Mouse (Mus musculus): ENCODE measurements around the gene Pex6. TPM values are rescaled to one million over a fixed set of nuclear protein-coding genes. Genes with fewer than 3 reads are reported as not detected.

Pex6 gene
- polyA plus RNA-seq, 1 experiment from 2014 or later = 17.0 TPM

DNA sequence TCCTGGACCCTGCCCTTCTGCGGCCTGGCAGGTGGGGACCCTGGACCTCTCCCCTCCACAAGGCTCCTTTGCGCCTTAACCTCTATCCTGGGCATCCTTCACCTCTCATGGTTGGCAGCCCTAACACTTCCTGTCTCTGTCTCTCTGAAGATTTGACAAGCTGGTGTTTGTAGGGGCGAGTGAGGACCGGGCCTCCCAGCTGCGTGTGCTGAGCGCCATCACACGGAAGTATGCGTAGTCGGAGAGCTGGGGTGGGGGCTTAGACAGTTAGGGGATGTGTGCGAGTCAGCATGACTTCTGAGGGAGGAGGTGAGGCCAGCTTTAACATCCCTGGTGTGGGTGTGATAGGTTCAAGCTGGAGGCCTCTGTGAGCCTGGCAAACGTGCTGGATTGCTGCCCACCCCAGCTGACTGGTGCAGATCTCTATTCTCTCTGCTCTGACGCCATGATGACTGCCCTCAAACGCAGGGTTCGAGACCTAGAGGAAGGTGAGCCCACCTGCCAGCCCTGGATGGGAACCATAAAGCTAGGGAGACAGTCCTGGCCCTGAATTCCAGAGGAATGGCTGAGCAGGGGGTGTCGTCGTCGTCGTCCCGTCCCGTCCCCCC lies 13.3 kb downstream of the Pex6 start:
- no peak for ATAC-seq (ENCODE audit: insufficient number of reproducible peaks, low FRiP score)
- Histone ChIP-seq H3K4me1 (replicated peaks) (peaks cover 27% of the 10 kb centered on the region), H3K4me3 (no peak overlapping the region), H3K9ac (no peak overlapping the region), H3K9me3 (replicated peaks) (no peaks in the 10 kb centered on the region), H3K4me2 (0 out of 2 replicates have a peak overlapping the region, but pooled peaks have one; percentile 14), H3K36me3 (peaks cover 46% of the 10 kb centered on the region), H3K27me3 (replicated peaks) (peaks cover 19% of the 10 kb centered on the region), H3K27ac (ENCODE audit: poor library complexity, severe bottlenecking) (no peak overlapping the region)
- WGBS = 81% methylated on average over 19 of the region's 20 CpGs

DNA sequence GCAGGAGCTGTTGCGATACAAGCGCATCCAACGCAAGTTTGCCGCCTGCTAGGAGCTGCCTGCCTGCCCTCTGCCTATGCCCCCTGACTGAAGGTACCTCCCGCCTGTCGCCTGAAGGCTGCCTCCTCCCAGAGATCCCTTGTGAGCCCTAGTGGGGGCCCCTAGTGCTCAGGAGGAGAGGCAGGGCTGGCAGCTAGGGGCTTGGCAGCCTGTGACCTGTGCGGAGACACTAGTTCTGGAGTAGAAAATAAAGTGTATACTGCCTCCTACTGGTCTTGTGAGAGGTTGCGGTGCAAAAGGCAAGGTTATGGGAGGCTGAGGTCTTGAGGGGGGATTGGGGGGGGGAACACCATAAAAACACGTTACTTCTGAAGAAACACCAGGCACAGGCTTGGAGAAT lies 14.0 kb downstream of the Pex6 start:
- H3K9ac ChIP-seq = peak overlapping the region; percentile 42; the same call in 1 of the 2 replicates
- H3K27ac ChIP-seq (ENCODE audit: poor library complexity, severe bottlenecking) = no peak overlapping the region

DNA sequence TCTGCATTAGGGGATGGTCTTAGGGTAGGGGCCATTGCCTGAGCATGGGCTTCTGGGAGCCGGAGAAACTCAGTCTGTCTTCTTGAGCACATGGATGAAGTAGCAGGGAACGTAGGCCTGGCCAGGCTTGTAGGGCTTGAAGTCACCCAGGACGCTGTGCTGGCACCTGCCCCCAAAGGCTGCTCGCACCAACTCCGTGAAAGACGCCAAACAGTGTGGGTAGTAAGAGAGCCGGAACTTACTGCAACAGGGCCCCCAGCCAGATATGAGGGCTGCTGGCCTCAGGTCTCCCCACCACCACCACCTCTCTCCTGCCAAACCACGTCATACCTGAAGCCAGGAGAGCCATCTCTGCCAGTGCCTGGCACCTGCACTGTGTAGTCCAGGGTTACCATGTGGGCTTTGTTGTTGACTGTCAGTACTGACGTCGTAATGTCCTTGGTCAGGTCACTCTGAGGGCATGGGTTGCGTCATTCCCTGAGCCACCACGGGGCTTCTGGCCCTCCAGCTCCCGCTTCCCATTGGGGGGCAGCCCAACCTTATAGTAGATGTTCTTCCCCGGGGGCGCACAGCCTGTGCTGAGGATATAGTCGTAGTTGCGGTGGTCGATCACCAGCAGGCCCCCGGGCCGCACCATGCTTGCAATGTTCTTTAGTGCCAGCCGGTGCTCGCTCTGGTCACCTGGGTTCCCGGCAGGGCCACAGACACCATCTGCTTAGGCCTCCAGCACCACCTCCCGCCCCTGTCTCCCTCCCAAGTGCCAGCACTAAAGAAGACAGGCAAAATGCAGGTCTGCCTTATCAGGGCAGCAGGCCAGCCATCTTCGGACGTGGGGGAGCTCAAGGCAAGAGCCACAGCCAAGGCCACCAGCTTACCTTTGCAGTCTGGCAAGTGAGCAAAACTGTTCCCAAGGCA lies 14.7 kb downstream of the Pex6 start:
- H3K27ac ChIP-seq (ENCODE audit: poor library complexity, severe bottlenecking) = no peak overlapping the region
- H3K4me3 ChIP-seq = no peak overlapping the region
- no peaks in the 10 kb centered on the region for H3K9me3 ChIP-seq (replicated peaks)
- H3K4me2 ChIP-seq = no peak overlapping the region
- no peak for ATAC-seq (ENCODE audit: insufficient number of reproducible peaks, low FRiP score)
- peaks cover 27% of the 10 kb centered on the region for H3K4me1 ChIP-seq (replicated peaks)
- no peak overlapping the region for H3K9ac ChIP-seq
- H3K36me3 ChIP-seq = peaks cover 39% of the 10 kb centered on the region
- H3K27me3 ChIP-seq (replicated peaks) = peaks cover 27% of the 10 kb centered on the region
- WGBS = 84% methylated on average over 26 of the region's 26 CpGs

More for the DNA sequence above, 14.0 kb downstream of the Pex6 start:
- 0 out of 2 replicates have a peak overlapping the region, but pooled peaks have one; percentile 14 for H3K4me2 ChIP-seq
- ATAC-seq (ENCODE audit: insufficient number of reproducible peaks, low FRiP score) = no peak
- H3K27me3 ChIP-seq (replicated peaks) = peaks cover 26% of the 10 kb centered on the region
- H3K4me1 ChIP-seq (replicated peaks) = peaks cover 27% of the 10 kb centered on the region
- 49% methylated on average over 9 of the region's 9 CpGs for WGBS
- H3K36me3 ChIP-seq = peaks cover 45% of the 10 kb centered on the region
- no peaks in the 10 kb centered on the region for H3K9me3 ChIP-seq (replicated peaks)
- H3K4me3 ChIP-seq = no peak overlapping the region

DNA sequence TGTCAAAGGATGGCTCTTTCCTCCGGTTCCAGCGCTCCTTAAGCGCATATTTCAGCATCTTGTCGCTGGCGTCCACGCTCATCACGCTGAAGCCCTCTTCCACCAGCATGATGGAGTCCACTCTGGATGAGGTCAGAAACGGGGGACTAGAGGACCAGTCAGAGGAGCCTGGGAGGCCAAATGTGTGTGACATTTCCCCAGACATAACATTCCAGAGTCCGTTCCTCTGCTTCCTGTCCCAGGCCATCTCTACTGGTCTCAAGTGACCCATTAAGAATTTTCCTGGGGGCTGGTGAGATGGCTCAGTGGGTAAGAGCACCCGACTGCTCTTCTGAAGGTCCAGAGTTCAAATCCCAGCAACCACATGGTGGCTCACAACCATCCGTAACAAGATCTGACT lies 16.0 kb downstream of the Pex6 start:
- ATAC-seq (ENCODE audit: insufficient number of reproducible peaks, low FRiP score) = no peak
- H3K9ac ChIP-seq = no peak overlapping the region
- no peaks in the 10 kb centered on the region for H3K9me3 ChIP-seq (replicated peaks)
- peaks cover 27% of the 10 kb centered on the region for H3K4me1 ChIP-seq (replicated peaks)
- peaks cover 27% of the 10 kb centered on the region for H3K36me3 ChIP-seq
- H3K4me3 ChIP-seq = no peak overlapping the region
- WGBS = 87% methylated on average over 11 of the region's 11 CpGs
- no peak overlapping the region for H3K27ac ChIP-seq (ENCODE audit: poor library complexity, severe bottlenecking)
- H3K4me2 ChIP-seq = no peak overlapping the region
- peaks cover 27% of the 10 kb centered on the region for H3K27me3 ChIP-seq (replicated peaks)

DNA sequence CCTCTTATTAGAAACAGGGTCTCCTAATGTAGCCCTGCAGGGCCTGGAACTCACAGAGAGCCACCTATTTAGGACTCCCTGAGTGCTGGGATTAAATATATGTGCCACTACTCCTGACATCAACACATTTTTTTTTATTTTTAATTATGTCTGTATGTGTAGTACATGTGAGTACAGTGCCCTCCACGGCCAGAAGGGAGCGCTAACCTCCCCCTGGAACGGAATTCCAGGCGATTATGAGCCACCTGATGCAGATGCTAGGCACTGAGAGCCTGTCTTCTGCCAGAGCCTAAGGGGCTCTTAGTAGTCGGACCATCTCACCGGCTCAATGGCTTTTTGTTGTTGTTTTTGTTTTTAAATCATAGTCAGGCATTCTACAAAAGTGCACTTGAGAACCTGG lies 16.8 kb downstream of the Pex6 start:
- no peak overlapping the region for H3K4me2 ChIP-seq
- H3K36me3 ChIP-seq = peaks cover 22% of the 10 kb centered on the region
- H3K9ac ChIP-seq = no peak overlapping the region
- WGBS = 35% methylated on average over 6 of the region's 6 CpGs
- no peak overlapping the region for H3K27ac ChIP-seq (ENCODE audit: poor library complexity, severe bottlenecking)
- H3K4me1 ChIP-seq (replicated peaks) = peaks cover 27% of the 10 kb centered on the region
- ATAC-seq (ENCODE audit: insufficient number of reproducible peaks, low FRiP score) = no peak
- no peaks in the 10 kb centered on the region for H3K9me3 ChIP-seq (replicated peaks)
- peaks cover 27% of the 10 kb centered on the region for H3K27me3 ChIP-seq (replicated peaks)
- no peak overlapping the region for H3K4me3 ChIP-seq

DNA sequence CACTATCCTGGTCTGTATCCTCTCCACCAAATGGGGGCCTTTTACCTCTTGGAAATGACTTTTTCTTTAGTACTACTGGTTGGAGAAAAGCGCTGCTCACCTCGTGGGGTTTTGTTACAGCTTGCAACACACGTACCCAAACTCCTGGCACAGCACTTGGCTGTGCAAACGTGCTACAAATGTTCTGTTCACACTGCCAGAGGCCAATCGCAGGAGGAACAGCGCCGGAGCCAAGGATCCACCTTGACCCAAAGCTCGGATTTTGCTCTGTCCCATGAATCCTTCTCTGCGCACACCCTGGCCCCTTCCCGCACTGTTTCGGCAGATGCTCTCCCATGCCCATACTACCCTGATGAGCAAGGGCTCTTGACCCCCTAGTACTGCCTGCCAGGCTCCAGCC lies 17.2 kb downstream of the Pex6 start:
- H3K4me3 ChIP-seq = peak overlapping the region; percentile 9; the same call in 1 of the 2 replicates
- H3K9me3 ChIP-seq (replicated peaks) = no peaks in the 10 kb centered on the region
- 40% methylated on average over 11 of the region's 11 CpGs for WGBS
- H3K27me3 ChIP-seq (replicated peaks) = peaks cover 27% of the 10 kb centered on the region
- ATAC-seq (ENCODE audit: insufficient number of reproducible peaks, low FRiP score) = no peak
- peak overlapping the region; percentile 39 for H3K4me2 ChIP-seq
- peaks cover 27% of the 10 kb centered on the region for H3K4me1 ChIP-seq (replicated peaks)
- peaks cover 17% of the 10 kb centered on the region for H3K36me3 ChIP-seq
- no peak overlapping the region for H3K27ac ChIP-seq (ENCODE audit: poor library complexity, severe bottlenecking)
- H3K9ac ChIP-seq = peak overlapping the region; percentile 38; the same call in 1 of the 2 replicates

DNA sequence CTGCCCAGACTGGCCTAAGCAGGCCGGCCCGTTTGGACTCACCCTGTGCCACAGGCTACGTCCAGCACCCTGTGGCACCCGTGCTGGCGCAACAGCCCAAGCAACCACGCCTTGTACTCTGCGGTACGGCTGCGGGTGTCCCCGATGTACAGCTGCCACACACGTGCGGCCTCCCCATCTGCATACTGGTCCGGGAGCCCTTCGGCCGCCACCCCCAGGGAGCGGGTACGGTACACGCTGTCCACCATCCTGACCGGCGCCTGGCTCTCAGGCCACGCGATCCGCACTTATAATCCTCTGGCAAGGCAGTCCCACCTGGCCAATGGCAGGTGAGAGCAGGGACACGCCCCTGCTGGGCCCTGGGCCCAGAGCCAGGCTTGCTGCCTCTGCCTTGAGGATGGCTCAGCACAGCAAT lies 17.6 kb downstream of the Pex6 start, which contains the start of gene Gnmt:
Gene Gnmt, minus strand, starts transcription at position 265 of the 415 bp plus-strand sequence.
- H3K4me3 ChIP-seq = peak within 1 kb of the TSS; percentile 9; the same call in 1 of the 2 replicates

DNA sequence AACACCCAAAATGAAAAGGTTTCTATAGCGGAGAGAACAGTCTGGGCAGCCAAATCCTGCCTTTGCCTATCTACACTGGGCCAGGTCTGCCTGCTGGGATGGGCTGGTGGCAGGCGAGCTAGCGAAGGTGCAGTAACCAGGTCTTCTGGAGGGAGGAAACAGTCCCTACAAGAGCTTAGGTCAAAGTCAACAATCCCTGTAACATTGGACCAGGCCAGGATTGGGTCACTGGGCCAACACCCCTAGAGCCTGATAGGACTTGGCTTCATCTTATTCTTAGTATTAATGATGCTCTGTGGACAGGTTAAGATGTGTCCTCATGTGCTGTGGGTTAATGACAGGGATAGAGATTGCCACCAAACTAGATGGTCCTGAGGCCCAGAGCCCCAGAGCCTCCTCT lies 22.8 kb downstream of the Pex6 start:
- Histone ChIP-seq H3K36me3 (peaks cover 21% of the 10 kb centered on the region), H3K9me3 (replicated peaks) (no peaks in the 10 kb centered on the region), H3K9ac (no peak overlapping the region), H3K27ac (ENCODE audit: poor library complexity, severe bottlenecking) (no peak overlapping the region), H3K27me3 (replicated peaks) (peaks cover 14% of the 10 kb centered on the region), H3K4me2 (no peak overlapping the region), H3K4me3 (no peak overlapping the region), H3K4me1 (replicated peaks) (peaks cover 3% of the 10 kb centered on the region; the same call in 1 of the 2 replicates)
- ATAC-seq (ENCODE audit: insufficient number of reproducible peaks, low FRiP score) = no peak
- WGBS = 92% methylated on average over 3 of the region's 3 CpGs

More for the DNA sequence above, 17.6 kb downstream of the Pex6 start, which contains the start of gene Gnmt:
- H3K4me2 ChIP-seq = peak within 1 kb of the TSS; percentile 39
- no peaks in the 10 kb centered on the region for H3K9me3 ChIP-seq (replicated peaks)
- H3K4me1 ChIP-seq (replicated peaks) = peaks cover 27% of the 10 kb centered on the region
- H3K27ac ChIP-seq (ENCODE audit: poor library complexity, severe bottlenecking) = no peak within 1 kb of the TSS
- H3K36me3 ChIP-seq = peaks cover 13% of the 10 kb centered on the region; the same call in 1 of the 2 replicates
- peak within 1 kb of the TSS; percentile 38; the same call in 1 of the 2 replicates for H3K9ac ChIP-seq
- 14% methylated on average over 24 of the region's 24 CpGs for WGBS
- peaks cover 27% of the 10 kb centered on the region for H3K27me3 ChIP-seq (replicated peaks)
- ATAC-seq (ENCODE audit: insufficient number of reproducible peaks, low FRiP score) = no peak

DNA sequence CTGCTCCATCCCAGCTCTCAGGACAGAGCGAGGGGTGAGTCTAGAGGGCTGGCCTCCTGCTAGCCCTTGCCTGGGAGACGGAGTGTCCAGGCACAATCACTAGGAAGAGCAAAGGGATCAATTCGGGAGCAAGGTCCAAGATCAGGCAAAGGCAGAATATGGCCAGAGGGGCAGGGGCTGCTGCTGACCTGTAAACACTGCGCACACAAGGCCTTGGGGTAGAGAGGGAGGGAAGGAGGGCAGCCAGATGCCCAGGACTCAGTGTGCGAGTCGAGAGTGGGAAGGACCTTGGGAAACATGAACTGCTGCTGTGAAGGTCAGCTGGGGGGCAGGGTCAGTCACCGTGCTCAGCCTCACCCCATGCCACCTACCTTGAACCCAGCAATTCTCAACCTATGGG lies 24.0 kb downstream of the Pex6 start:
- peaks cover 21% of the 10 kb centered on the region for H3K36me3 ChIP-seq
- H3K4me1 ChIP-seq (replicated peaks) = no peaks in the 10 kb centered on the region
- peaks cover 1% of the 10 kb centered on the region; the same call in 1 of the 2 replicates for H3K27me3 ChIP-seq (replicated peaks)
- H3K9me3 ChIP-seq (replicated peaks) = no peaks in the 10 kb centered on the region
- 88% methylated on average over 7 of the region's 7 CpGs for WGBS
- no peak overlapping the region for H3K4me2 ChIP-seq
- H3K27ac ChIP-seq (ENCODE audit: poor library complexity, severe bottlenecking) = no peak overlapping the region
- no peak overlapping the region for H3K9ac ChIP-seq
- ATAC-seq (ENCODE audit: insufficient number of reproducible peaks, low FRiP score) = no peak
- no peak overlapping the region for H3K4me3 ChIP-seq

DNA sequence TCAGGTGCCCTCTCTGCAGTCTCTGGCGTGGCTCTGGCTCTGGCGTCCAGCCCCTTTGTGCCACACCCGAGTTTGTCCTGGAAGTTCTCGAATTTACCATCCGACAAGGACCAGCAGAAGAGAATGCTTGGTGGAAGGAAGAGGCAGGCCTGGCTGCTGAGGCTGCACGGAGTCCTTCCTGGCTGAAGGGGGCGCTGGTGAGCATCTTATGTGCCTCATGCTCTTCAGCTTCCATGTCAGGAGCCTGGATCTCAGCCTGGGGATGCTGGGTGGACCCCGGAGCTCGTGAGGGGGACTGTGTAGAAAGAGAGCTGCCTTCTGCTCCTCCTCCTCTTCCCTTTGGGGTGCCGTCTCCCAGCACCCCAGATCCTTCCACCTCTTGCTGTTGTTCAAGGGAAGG lies 24.9 kb downstream of the Pex6 start:
- 55% methylated on average over 9 of the region's 10 CpGs for WGBS
- H3K9ac ChIP-seq = no peak overlapping the region
- ATAC-seq (ENCODE audit: insufficient number of reproducible peaks, low FRiP score) = no peak
- H3K36me3 ChIP-seq = peaks cover 23% of the 10 kb centered on the region
- H3K9me3 ChIP-seq (replicated peaks) = no peaks in the 10 kb centered on the region
- no peaks in the 10 kb centered on the region for H3K4me1 ChIP-seq (replicated peaks)
- H3K27ac ChIP-seq (ENCODE audit: poor library complexity, severe bottlenecking) = no peak overlapping the region
- H3K4me2 ChIP-seq = no peak overlapping the region
- H3K4me3 ChIP-seq = no peak overlapping the region
- no peaks in the 10 kb centered on the region for H3K27me3 ChIP-seq (replicated peaks)

DNA sequence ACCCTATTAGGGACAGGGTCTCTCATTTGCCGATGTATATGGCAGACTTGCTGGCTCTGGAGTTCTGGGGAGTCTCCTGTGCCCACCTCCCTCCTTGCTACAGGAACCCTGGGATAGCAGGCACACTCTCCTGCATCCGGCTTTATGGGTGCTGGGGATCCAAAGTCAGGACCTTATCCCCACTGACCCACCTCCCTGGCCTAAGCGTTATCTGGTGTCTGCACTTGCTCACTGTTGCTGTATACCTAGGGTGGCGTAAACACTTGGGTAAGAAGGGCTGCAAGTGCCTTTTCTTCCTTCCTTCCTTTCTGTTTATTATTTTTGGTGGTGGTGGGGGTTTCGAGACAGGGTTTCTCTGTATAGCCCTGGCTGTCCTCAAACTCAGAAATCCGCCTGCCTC lies 30.0 kb downstream of the Pex6 start:
- Histone ChIP-seq H3K27me3 (replicated peaks) (no peaks in the 10 kb centered on the region), H3K4me2 (no peak overlapping the region), H3K4me3 (no peak overlapping the region), H3K27ac (ENCODE audit: poor library complexity, severe bottlenecking) (no peak overlapping the region), H3K4me1 (replicated peaks) (no peaks in the 10 kb centered on the region), H3K9ac (no peak overlapping the region), H3K9me3 (replicated peaks) (no peaks in the 10 kb centered on the region), H3K36me3 (peaks cover 55% of the 10 kb centered on the region)
- ATAC-seq (ENCODE audit: insufficient number of reproducible peaks, low FRiP score) = peak; percentile 84
- 74% methylated on average over 6 of the region's 6 CpGs for WGBS
